Mouse (Mus musculus) CH12.LX (cell line): Measurements from ENCODE around the gene Snrpd2.

Source experiments
- CHD1 ChIP-seq: IDR thresholded peaks from 2 replicates; pipeline ENCODE4 v1.6.1; 2012; ENCODE audit warnings: low read depth, low read length, improper control_type of control experiment, inconsistent platforms
- CTCF ChIP-seq, 2 experiments: IDR thresholded peaks in 1 of 2; conservative IDR thresholded peaks in 1 of 2; 2 replicates each; pipeline ENCODE4 v1.5.1; 2011 to 2012; ENCODE audit warnings: low read depth in 2 of 2, low read length in 2 of 2, improper control_type of control experiment in 1 of 2, inconsistent platforms in 1 of 2, mild to moderate bottlenecking in 1 of 2, moderate library complexity in 1 of 2
- MAX ChIP-seq: IDR thresholded peaks from 2 replicates; pipeline ENCODE4 v1.6.1; 2011; ENCODE audit warnings: low read length, improper control_type of control experiment
- PAX5 ChIP-seq: IDR thresholded peaks from 2 replicates; pipeline ENCODE4 v1.6.1; 2012; ENCODE audit warnings: low read length, inconsistent platforms, mixed read lengths
- POLR2A ChIP-seq: IDR thresholded peaks from 2 replicates; pipeline ENCODE4 v1.6.1; 2011; ENCODE audit warnings: low read depth, mild to moderate bottlenecking, improper control_type of control experiment, low read length
- SMC3 ChIP-seq: IDR thresholded peaks from 2 replicates; pipeline ENCODE4 v1.6.1; 2011; ENCODE audit warnings: low read depth, low read length, improper control_type of control experiment

DNA sequence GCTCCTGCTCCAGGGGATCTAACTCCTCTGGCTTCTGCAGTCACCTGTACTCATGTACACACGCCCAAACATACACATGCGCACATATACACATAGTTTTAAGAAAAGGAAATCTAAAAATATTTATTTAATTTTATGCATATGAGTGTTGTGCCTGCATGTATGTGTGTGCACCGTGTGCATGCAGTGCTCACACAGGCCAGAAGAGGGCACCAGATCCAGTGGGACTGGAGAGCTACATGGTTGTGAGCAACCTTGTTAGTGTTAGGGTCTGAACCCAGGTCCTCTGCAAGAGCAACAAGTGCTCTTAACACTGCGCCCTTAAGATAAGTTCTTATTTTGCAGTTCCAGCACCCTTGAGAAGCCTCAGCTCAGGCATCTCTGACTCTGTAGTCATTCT lies 45.2 kb downstream of the Snrpd2 start:
- TF ChIP-seq POLR2A (no peak), CHD1 (no peak), CTCF (conservative IDR thresholded peaks at IDR 0.05 in 1 of 2, IDR thresholded peaks at IDR 0.05 in 1 of 2; ENCODE audit: low read depth in 2 of 2, low read length in 2 of 2) (peak; percentile 30 to 43; a peak in 3 of 4 replicates), PAX5 (no peak), SMC3 (no peak), MAX (no peak)
